Mouse (Mus musculus) left cerebral cortex, postnatal 14 days (tissue): ENCODE measurements around the gene Tmem45a. TPM values are rescaled to one million over a fixed set of nuclear protein-coding genes. Genes with fewer than 3 reads are reported as not detected.

Source experiments
- DNase-seq, 2 experiments: peaks; one replicate each; pipeline ENCODE4 v3.0.0; 2021 to 2022; ENCODE audit warnings: low spot score in 2 of 2, mixed read lengths in 1 of 2
- intact Hi-C: fragments of 180-260 bp; cut with DNase I; formaldehyde crosslinking; loops from one replicate; pipeline ENCODE4 v1.15.1; 2025
- total RNA-seq, 2 experiments: library from RNA; stranded (reverse); gene quantifications; 2 replicates each; pipeline ENCODE4 v1.2.3; 2021

Gene Tmem45a
- total RNA-seq, 2 experiments from 2014 or later = 1.7 to 3.2 TPM

DNA sequence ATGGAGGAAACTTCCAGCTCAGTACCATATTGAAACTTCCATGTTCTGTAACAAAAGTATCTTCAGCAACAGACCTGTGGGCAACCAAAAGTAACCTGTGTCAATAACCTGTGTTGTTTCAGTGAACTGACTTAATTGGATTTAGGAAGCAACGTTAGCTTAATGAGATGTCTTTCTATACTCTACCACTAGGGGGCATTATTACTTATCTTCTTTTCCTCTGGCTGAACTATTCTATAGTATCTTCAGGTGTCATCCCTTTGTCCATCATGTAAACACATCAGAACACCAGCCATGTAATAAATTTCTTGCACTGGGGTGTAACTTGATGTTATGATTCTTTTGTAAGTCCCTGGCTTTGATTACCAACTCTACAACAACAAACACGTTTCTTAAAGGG is 85.5 kb downstream of the Tmem45a start:
- intact Hi-C loops = loop anchor here (10.0 kb wide), 1 partner anchor 124 kb away; the partner anchor contains the start of gene Lnp1

DNA sequence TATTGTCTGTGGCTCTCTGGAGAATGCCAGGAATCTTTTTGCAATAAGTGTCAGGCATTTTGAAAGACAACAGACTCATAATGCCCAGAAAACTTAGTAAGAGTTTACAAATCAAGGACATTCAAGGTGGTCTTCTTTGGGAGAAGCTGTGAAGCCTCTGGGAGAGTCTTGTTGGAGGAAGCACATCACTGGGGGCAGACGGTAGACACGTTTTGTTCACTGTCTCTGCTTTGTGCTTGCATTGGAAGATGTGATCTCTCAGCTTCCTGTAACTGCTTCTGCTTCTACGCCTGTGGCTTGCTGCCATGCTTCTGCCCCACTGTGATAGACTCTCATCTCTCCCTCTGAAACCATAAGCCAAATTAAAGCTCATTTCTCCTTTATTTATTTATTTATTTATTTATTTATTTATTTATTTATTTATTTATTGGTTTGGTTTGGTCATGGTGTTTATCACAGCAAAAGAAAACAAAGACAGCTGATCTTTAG is 86.4 kb downstream of the Tmem45a start:
- intact Hi-C loops = loop anchor here (10.0 kb wide), 1 partner anchor 125 kb away; the partner anchor contains the start of gene Lnp1
- DNase-seq = no peak

More for the DNA sequence above, 85.5 kb downstream of the Tmem45a start:
- DNase-seq = peak in 1 of 2 experiments; percentile 5

DNA sequence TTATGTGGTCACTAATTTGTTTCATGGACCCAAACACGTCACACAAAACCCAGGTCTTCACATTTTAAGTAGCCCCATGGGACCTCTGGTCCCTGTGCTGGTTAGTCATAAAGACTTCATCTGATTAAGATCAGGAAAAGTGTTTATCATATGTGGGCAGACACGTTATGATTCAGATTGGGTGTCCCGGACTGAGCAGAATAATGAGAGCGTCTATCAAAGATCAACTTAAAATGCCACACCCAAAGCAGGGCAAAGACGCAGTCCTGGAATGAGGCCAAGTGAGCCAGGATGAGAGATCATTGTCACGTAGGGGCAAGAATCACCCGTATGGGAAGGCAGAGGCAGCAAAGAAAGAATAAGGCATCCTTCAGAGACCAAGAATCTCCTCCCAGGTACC is 87.1 kb downstream of the Tmem45a start:
- no peak for DNase-seq
- intact Hi-C loops = no loop called here

DNA sequence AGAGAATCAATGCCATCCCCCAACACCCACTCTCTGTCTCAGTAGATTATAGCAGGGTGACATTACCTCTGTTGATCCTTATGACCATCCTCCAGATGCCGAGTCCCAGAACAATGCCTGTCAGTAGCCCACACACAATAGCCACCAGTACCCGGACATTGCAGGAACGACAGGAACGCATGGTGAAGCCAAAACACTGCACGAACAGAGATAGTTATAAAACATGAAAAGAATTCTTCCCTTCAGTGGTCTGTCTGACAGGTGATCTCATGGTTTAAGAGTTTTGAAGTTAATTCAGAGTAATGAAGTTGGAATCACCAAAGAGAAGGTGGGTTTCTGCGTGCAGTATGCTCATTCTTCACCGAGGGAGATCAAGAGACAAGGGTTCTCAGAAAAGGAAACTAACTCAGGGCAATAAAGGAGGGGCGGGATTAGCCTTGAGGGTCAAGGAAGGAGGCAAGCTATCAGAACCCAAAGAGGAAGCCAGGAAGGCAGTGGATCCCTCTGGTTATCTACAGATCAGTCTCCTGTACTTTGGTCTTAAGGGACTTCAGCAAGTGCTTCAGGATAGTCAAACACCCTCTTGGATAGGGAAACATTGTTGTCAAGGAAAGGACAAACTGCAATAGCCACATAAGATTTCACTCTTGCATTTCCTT is 90.4 kb downstream of the Tmem45a start, which contains the start of gene Adgrg7:
Gene Adgrg7, minus strand, starts transcription at position 375 of the 659 bp plus-strand sequence.
- no peak for DNase-seq
- intact Hi-C loops = no loop called here

DNA sequence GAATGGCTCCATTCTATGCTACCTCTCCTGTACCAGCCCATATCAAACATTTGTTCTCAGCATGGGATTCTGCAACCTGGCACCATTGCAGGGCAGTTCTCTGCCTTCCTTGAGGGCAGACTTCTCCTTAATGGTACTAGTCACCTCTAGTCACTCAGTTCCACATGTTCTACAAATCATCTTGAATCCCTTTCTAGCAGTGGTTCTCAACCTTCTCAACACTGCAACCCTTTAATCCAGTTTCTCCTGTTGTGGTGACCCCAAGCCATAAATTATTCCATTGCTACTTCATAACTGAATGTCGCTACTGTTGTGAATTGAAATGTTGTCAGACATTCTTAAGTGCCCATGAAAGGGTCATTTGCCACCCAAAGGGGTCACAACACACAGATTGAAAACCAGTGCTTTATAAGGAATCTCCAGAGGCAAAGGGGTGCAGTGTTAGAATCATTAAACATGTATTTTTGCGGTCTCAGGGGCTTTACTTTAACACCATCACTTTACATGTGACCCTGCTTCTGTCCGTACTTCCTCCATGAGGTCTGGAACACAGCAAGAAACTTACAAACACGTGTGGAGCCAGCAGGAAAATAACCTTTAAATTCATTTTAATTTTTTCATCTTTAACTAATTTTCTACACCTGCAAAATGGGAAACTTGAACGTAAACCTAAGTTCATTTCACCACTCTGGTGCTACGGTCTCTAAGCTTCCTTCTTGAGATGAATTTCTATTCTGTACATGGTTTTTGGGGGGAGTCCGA is 91.4 kb downstream of the Tmem45a start:
- intact Hi-C loops = no loop called here
- no peak for DNase-seq

DNA sequence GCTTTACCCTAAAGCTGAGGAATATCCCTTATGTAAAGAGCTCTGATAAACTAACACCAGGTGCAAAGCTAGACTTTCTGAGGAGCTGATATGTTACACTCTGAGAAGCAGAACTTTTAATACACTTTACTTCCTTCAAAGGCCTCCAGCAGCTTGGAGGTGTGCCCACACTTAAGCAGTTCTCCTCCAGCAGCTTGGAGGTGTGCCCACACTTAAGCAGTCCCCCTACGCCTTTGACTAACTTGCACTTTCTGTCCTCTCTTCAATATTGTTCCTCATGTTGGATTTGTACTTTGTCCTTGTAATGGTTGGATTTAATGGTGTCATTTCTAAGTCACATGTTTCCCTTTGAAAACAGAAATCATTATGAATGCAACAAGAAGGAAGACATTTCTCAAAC is 92.2 kb downstream of the Tmem45a start:
- intact Hi-C loops = no loop called here
- DNase-seq = no peak

DNA sequence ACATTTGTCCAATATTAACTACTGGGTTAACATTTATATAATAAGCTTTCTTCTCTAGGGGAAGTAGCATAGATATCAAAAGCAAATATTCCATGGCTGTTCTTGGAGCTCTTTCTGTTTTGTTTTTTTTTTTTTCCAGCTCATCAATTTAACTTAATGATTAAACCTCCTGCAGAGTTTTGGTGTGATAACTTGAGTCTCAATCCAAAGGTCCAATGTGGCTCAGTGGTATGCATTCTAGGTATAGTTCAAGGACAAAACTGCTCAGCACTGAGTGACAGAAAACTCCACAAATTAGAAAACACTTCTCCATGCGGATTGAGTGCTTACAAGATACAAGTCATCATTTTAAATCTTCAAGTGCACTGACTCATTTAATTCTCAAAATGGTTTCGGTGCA is 100.0 kb downstream of the Tmem45a start:
- intact Hi-C loops = no loop called here
- DNase-seq = no peak

DNA sequence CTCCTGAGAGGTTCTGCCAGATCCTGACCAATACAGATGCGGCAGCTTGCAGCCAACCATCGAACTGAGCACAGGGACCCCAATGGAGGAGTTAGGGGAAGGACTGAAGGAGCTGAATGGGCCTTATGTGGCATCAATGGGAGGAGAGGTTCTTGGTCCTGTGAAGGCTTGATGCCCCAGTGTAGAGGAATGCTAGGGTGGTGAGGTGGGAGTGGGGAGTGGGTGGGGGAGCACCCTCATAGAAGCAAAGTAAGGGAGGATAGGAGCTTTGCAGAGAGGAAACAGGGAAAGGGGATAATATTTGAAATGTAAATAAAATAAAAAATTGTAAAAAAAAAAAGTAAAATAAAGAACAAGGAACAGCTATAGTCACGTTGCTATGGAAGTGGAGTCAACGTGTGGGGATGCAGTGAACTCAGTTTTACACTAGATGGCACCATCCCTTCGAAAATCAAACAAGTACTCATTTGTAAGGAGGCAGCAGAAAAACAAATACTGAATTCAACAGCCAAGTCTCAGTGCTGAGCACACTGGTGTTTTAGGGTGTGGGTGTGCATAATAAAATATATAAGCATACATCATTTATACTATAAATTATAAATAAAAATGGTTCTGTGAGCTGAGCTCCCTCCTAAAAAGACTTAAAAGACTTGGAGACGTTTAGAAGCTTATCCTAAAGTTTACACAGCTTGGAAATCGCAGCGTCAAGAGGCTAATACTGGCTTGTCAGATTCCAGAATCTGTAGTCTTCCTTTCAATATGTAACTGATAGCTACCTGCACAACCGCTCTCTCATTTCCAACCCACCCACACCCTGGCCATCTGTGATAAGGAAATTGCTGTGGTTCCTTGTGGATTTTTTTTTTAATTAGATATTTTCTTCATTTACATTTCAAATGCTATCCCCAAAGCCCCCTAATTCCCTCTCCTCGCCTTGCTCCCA is 114.5 kb downstream of the Tmem45a start:
- intact Hi-C loops = loop anchor here (1.0 to 10.0 kb wide), 3 partner anchors 149 to 823 kb away; no protein-coding TSS in a partner anchor
- DNase-seq = peak; percentile 78 to 79

Other genes starting within 250 kb of the Tmem45a start
- 10 to 100 TPM; 65.6 to 71.6 TPM for gene Tfg, start 168.7 kb downstream of the Tmem45a start, total RNA-seq
- gene Adgrg7, start 90.3 kb downstream of the Tmem45a start, total RNA-seq = not detected
- 1 to 10 TPM; 1.3 to 2.5 TPM for gene Lnp1, start 41.9 kb upstream of the Tmem45a start, total RNA-seq
- not detected for gene Tmem45a2, start 185.2 kb upstream of the Tmem45a start, total RNA-seq
- 100 to 1,000 TPM; 107 to 110 TPM for gene Tomm70a, start 235.5 kb upstream of the Tmem45a start, total RNA-seq